Mouse (Mus musculus) lung, embryonic 16.5 days (tissue): ENCODE results near the gene Ntm. TPM values are rescaled to one million over a fixed set of nuclear protein-coding genes. Genes with fewer than 3 reads are reported as not detected.

Source experiments
- ATAC-seq: fragments of 200-750 bp; cut with Nextera tagmentation; 2 replicates; pipeline ENCODE4 v1.8.0; 2017; ENCODE audit warnings: low read depth, mild to moderate bottlenecking, moderate library complexity
- H3K27ac ChIP-seq: fragments of 300-500 bp; sonication (generic); 2 replicates; pipeline ENCODE4 v1.5.1; 2014; ENCODE audit warnings: mild to moderate bottlenecking, control low read depth, low read length
- H3K27me3 ChIP-seq: fragments of 300-500 bp; sonication (generic); 2 replicates; pipeline ENCODE4 v1.6.1; 2014; ENCODE audit warnings: low read depth, low read length, mixed read lengths; ENCODE audit not compliant: control insufficient read depth, insufficient read depth
- H3K36me3 ChIP-seq: fragments of 300-500 bp; sonication (generic); 2 replicates; pipeline ENCODE4 v1.6.1; 2014; ENCODE audit warnings: low read length; ENCODE audit not compliant: control insufficient read depth, insufficient read depth
- H3K4me1 ChIP-seq: fragments of 300-500 bp; sonication (generic); replicated peaks from 2 replicates; pipeline ENCODE4 v1.6.1; 2014; ENCODE audit warnings: low read length, mixed read lengths; ENCODE audit not compliant: control insufficient read depth, insufficient read depth
- H3K4me2 ChIP-seq: fragments of 300-500 bp; sonication (generic); 2 replicates; pipeline ENCODE4 v1.6.1; 2014; ENCODE audit warnings: low read depth, low read length, control low read depth
- H3K4me3 ChIP-seq: fragments of 300-500 bp; sonication (generic); 2 replicates; pipeline ENCODE4 v1.5.1; 2014; ENCODE audit warnings: mild to moderate bottlenecking, low read length, control low read depth
- H3K9ac ChIP-seq: fragments of 300-500 bp; sonication (generic); 2 replicates; pipeline ENCODE4 v1.6.1; 2014; ENCODE audit warnings: low read length, control low read depth
- H3K9me3 ChIP-seq: fragments of 300-500 bp; sonication (generic); 2 replicates; pipeline ENCODE4 v1.6.1; 2016; ENCODE audit warnings: low read length; ENCODE audit not compliant: control insufficient read depth
- WGBS: fragments of 180-500 bp; shearing (Covaris S2); extraction: QIAGEN DNeasy Blood & Tissue Kit; methylation state at CpG from one replicate; pipeline ENCODE4 v1.1.7; 2014; 5-methylcytosine and 5-hydroxymethylcytosine counted together
- polyA plus RNA-seq: library from polyadenylated mRNA; unstranded; fragments of >200 nt; fragmentation: Nextera tagmentation; extraction: Ambion mirVana; gene quantifications from 2 replicates; pipeline ENCODE4 v1.2.1, GENCODE M21; 2015

Gene Ntm
- polyA plus RNA-seq, 1 experiment from 2014 or later, result 16.3 TPM

DNA sequence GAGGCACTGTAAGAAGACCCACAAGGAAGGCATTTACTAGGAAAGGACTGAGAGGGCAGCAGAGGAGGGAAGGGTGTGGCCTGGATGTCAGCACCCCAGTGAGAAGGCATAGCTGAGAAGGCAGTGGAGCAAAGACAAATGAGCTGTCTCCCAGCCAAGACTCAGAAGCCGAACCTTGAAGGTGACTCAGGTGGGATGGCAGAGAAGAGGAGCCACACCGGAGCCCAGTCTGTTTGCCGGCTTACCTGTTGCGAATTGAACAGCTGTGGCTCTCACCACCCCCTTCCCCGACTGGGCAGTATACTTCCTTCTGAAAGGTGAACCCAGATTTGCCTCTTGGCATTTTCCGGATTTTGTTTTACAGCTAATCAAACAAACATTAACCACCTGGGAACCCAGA is 902.6 kb downstream of the Ntm start:
- Histone ChIP-seq H3K4me1 (no peaks in the 10 kb centered on the region), H3K4me3 (no peak overlapping the region), H3K4me2 (no peak overlapping the region), H3K27ac (no peak overlapping the region), H3K9ac (no peak overlapping the region), H3K27me3 (no peaks in the 10 kb centered on the region), H3K36me3 (no peaks in the 10 kb centered on the region), H3K9me3 (no peaks in the 10 kb centered on the region)
- no peak for ATAC-seq
- WGBS, result 34% methylated on average over 6 of the region's 6 CpGs

DNA sequence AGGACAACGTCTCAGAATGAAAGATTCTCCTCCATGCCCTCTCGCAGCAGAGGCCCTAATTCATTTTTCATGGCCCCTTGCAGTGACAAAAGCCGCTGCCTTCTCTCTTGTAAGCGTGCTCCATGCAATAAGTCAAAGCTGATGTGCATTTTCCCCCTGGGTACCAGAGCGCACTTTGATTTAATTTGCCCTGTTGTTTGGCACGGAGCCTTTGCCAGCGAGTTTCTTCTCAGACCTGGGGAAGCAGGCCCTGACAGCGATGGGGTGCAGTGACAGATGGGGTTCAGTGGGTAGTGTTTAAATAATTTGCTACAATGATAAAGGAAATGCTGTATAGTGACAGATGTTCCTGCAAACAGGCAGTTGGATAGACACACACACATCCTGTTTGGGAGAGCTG is 904.1 kb downstream of the Ntm start:
- no peak overlapping the region for H3K4me2 ChIP-seq
- H3K27me3 ChIP-seq, result no peaks in the 10 kb centered on the region
- ATAC-seq, result no peak
- no peaks in the 10 kb centered on the region for H3K4me1 ChIP-seq
- H3K27ac ChIP-seq, result no peak overlapping the region
- H3K4me3 ChIP-seq, result no peak overlapping the region
- WGBS, result 75% methylated on average over 8 of the region's 8 CpGs
- H3K36me3 ChIP-seq, result no peaks in the 10 kb centered on the region
- no peaks in the 10 kb centered on the region for H3K9me3 ChIP-seq
- H3K9ac ChIP-seq, result no peak overlapping the region

DNA sequence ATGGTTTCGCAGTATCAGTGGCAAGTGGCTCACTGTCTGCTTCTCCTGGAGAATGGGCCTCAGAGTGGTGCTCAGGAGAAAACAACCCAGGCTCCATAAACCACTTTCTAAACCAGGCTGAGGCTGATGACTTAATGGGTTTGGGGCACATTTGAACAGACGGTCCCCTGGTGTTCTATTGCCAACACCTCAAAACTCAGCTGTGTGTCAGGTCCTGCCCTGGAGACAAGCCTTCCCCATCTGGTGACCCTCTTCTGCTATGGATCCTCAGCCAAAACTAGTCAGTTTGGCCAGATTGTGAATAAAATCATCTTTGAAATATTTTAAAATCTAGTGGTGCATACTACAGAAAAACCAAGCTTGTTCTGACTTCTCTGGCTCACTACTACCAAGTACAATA is 907.3 kb downstream of the Ntm start:
- WGBS, result 76% methylated on average over 2 of the region's 2 CpGs
- H3K27ac ChIP-seq, result no peak overlapping the region
- ATAC-seq, result no peak

DNA sequence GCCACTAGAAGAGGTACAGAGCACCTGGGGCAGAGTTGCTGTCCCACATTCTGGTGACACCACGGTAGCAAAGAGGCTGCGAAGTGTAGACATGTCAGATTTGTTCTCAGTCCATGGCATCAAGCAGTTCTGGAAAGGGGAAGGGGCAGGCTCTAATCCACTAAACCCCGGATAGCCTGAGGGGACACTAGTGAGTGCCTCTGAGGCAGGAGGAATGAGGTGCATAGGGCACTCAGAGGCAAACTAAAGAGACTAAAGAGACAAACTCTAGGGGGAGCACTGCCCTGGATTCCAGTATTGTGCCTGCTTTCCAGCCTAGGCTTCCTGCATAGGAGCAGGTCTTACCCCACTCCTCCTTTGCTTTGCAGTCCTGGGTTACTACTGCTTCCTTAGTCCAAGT is 926.5 kb downstream of the Ntm start:
- Histone ChIP-seq H3K27me3 (no peaks in the 10 kb centered on the region), H3K4me3 (no peak overlapping the region), H3K4me1 (no peaks in the 10 kb centered on the region), H3K9me3 (no peaks in the 10 kb centered on the region), H3K27ac (no peak overlapping the region), H3K4me2 (no peak overlapping the region), H3K9ac (no peak overlapping the region), H3K36me3 (no peaks in the 10 kb centered on the region)
- no peak for ATAC-seq
- 43% methylated on average over 3 of the region's 3 CpGs for WGBS

More for the DNA sequence above, 907.3 kb downstream of the Ntm start:
- Histone ChIP-seq H3K4me1 (no peaks in the 10 kb centered on the region), H3K9ac (no peak overlapping the region), H3K36me3 (no peaks in the 10 kb centered on the region), H3K9me3 (no peaks in the 10 kb centered on the region), H3K4me2 (no peak overlapping the region), H3K27me3 (no peaks in the 10 kb centered on the region), H3K4me3 (no peak overlapping the region)

DNA sequence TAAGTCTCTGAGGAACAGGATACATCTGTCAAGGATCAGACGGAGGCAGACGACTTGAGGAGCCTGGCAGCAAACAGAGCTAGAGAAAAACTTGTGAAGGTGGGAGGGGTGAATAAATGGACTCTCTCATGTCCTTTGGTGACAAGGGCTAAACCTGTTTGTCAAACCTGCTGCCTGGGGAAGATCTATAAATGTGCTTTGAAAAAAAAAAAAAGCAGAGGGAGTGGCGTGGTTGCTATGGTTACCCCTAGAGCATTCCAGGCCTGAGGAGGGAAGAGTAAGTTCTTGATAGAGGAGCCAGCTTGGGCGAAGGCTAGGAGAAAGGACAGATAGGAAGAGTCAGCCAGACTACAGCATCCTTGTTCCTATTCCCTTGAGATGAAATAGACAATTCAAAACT is 926.9 kb downstream of the Ntm start:
- H3K9ac ChIP-seq, result no peak overlapping the region
- H3K27ac ChIP-seq, result no peak overlapping the region
- WGBS, result 19% methylated on average over 4 of the region's 4 CpGs
- no peak for ATAC-seq
- no peaks in the 10 kb centered on the region for H3K27me3 ChIP-seq
- H3K9me3 ChIP-seq, result no peaks in the 10 kb centered on the region
- no peaks in the 10 kb centered on the region for H3K4me1 ChIP-seq
- H3K4me3 ChIP-seq, result no peak overlapping the region
- no peak overlapping the region for H3K4me2 ChIP-seq
- no peaks in the 10 kb centered on the region for H3K36me3 ChIP-seq

DNA sequence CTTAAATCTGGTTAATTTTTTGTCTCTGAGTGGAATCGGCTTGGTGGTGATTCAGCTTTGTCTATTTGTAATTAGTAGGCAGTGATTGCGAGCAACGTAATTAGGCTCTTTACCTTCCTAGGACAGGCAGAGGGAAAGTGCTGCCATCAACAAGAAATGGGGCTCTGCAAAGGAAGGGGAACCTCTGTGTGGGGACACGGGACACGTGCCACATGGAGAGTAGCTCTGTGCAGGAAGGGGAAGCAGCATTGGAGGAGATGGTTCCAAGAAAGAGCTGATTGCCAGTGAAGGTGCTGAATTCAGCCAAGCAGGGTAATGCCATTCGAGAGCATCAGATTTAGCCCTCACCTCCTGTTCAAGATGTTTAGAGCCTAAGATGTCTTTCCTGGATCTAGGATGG is 936.5 kb downstream of the Ntm start:
- no peaks in the 10 kb centered on the region for H3K4me1 ChIP-seq
- no peak overlapping the region for H3K4me2 ChIP-seq
- no peak overlapping the region for H3K27ac ChIP-seq
- H3K27me3 ChIP-seq, result no peaks in the 10 kb centered on the region
- H3K4me3 ChIP-seq, result no peak overlapping the region
- H3K9ac ChIP-seq, result no peak overlapping the region
- WGBS, result 75% methylated on average over 6 of the region's 6 CpGs
- no peak for ATAC-seq
- H3K36me3 ChIP-seq, result no peaks in the 10 kb centered on the region
- no peaks in the 10 kb centered on the region for H3K9me3 ChIP-seq

DNA sequence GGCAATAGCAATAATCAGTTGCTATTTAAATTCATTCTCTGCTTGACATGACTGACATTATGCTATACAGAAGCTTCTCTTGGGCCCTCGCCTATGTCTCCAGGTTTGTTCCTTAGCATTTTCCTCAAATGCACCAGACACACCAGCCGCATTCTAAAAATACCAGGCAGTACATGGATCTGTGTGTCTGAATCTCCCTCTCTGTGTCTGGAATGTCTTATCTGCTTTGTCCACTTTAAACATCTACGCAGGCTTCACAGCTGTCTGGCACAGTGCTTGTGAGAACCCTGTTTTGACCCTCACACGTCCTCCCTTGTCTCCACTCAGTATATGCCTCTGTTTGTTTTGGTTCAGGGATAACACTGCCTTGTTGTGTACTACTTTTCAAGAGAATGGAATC is 937.3 kb downstream of the Ntm start:
- no peaks in the 10 kb centered on the region for H3K36me3 ChIP-seq
- no peak overlapping the region for H3K4me3 ChIP-seq
- H3K27ac ChIP-seq, result no peak overlapping the region
- no peak overlapping the region for H3K4me2 ChIP-seq
- no peaks in the 10 kb centered on the region for H3K9me3 ChIP-seq
- WGBS, result 25% methylated on average over 4 of the region's 4 CpGs
- H3K4me1 ChIP-seq, result no peaks in the 10 kb centered on the region
- H3K9ac ChIP-seq, result no peak overlapping the region
- no peak for ATAC-seq
- no peaks in the 10 kb centered on the region for H3K27me3 ChIP-seq

DNA sequence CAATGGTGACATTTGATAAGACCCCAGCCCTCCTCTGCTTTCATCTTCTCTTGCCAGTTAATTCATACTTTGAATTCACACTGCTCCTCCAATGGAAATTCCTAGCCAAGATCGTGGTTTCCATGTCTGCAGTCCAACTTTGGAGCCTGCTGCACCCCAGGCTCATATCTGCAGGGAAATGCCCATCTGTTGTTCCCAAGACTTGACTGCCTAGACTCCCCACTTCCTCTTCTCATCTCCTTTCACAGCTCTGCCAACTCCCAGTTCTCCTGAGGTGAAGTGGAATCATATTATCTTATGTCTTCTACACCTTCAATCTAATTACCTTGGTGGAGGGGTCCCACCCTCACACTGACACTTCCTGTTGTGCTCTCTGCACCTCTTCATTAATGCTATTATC is 937.8 kb downstream of the Ntm start:
- Histone ChIP-seq H3K4me1 (no peaks in the 10 kb centered on the region), H3K9me3 (no peaks in the 10 kb centered on the region), H3K9ac (no peak overlapping the region), H3K27ac (no peak overlapping the region), H3K4me3 (no peak overlapping the region), H3K36me3 (no peaks in the 10 kb centered on the region), H3K4me2 (no peak overlapping the region), H3K27me3 (no peaks in the 10 kb centered on the region)
- 38% methylated on average over 1 of the region's 1 CpGs for WGBS
- ATAC-seq, result no peak

DNA sequence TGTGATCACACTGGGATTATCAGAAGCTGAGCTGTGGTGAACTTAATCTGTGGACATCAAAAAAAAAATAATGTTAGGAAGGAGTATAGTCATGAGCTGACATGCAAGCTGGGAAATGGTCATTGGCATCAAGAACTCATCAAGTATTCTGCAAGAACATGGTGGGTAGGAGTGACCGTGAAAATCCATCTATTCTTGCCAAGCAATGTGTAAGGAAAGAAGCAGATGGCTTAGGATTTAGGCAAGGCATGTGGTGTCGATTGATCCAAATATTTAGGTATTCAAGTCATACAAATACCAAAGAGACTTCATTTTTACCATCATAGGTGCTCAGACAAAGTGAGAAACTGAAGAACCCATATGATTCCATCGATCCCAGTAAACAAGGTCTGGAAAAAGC is 946.1 kb downstream of the Ntm start:
- Histone ChIP-seq H3K9ac (no peak overlapping the region), H3K4me1 (no peaks in the 10 kb centered on the region), H3K27me3 (no peaks in the 10 kb centered on the region), H3K27ac (no peak overlapping the region), H3K36me3 (no peaks in the 10 kb centered on the region), H3K9me3 (no peaks in the 10 kb centered on the region), H3K4me3 (no peak overlapping the region), H3K4me2 (no peak overlapping the region)
- ATAC-seq, result no peak
- WGBS, result 78% methylated on average over 3 of the region's 3 CpGs

DNA sequence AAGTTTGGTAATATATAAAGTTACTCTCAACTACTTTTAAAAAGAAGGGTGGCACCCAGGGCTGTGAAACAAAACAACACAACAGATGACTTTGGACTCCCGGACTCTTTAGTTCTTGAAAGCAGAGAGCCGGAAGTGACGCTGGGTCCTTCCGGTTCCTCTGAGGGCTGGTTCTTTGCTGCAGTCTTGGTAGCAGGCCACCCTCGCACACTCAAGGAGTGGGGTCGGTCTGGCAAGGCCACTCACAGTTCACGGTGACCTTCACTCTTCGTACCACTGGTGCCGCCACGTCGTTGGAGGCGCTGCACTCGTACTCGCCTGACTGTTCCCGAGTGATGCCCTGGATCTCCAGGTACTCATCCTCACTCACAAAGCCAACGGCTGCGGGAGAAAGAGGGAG is 949.1 kb downstream of the Ntm start:
- WGBS, result 87% methylated on average over 17 of the region's 17 CpGs
- ATAC-seq, result no peak

More for the DNA sequence above, 949.1 kb downstream of the Ntm start:
- Histone ChIP-seq H3K36me3 (no peaks in the 10 kb centered on the region), H3K27ac (no peak overlapping the region), H3K4me3 (no peak overlapping the region), H3K27me3 (no peaks in the 10 kb centered on the region), H3K4me1 (no peaks in the 10 kb centered on the region), H3K4me2 (no peak overlapping the region), H3K9me3 (no peaks in the 10 kb centered on the region), H3K9ac (no peak overlapping the region)
